Mouse (Mus musculus): ENCODE measurements around the gene Tuba4a. TPM values are rescaled to one million over a fixed set of nuclear protein-coding genes. Genes with fewer than 3 reads are reported as not detected.
A peak's percentile ranks its signal among the peaks of the same experiment; 100 is the strongest.

Tuba4a gene
- polyA plus RNA-seq, 1 experiment from 2014 or later, result 119 TPM

DNA sequence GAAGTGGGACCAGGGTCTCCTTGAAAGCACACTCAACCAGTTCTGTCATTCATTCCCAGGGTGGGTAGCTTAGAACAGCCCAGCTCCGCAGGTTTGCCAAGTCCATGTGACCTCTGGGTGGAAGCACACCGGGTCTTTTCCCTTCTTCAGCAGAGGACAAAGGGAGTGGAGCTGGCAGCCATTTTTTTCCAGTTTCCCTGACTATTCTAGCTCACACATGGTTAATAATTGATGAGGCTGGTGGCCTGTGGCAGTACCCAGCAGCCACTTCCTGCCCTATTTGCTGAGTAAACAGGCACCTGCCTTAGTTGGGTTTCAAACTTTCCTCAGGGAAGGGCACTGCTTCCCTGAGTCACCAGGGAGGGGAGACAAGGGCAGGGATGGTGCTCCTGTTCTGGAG lies 5.2 kb downstream of the Tuba4a start:
- TF ChIP-seq CTCF (IDR thresholded peaks at IDR 0.05; ENCODE audit: low read depth), result no peak
- Histone ChIP-seq H3K27ac (ENCODE audit: low read depth, low read length) (peak overlapping the region; percentile 89), H3K27me3 (replicated peaks; ENCODE audit: control insufficient read depth, insufficient read depth, low read length) (no peaks in the 10 kb centered on the region), H3K4me3 (ENCODE audit: low read depth, low read length) (no peak overlapping the region), H3K9ac (ENCODE audit: low read depth, low read length) (no peak overlapping the region), H3K4me2 (replicated peaks; ENCODE audit: low read depth) (peak overlapping the region; percentile 38; the same call in 1 of the 2 replicates), H3K4me1 (replicated peaks; ENCODE audit: control insufficient read depth, insufficient read depth, low read length) (peaks cover 14% of the 10 kb centered on the region), H3K36me3 (ENCODE audit: control insufficient read depth, insufficient read depth) (peaks cover 20% of the 10 kb centered on the region), H3K9me3 (ENCODE audit: control insufficient read depth) (no peaks in the 10 kb centered on the region)
- peak; percentile 73 for ATAC-seq
- 42% methylated on average over 2 of the region's 2 CpGs for WGBS

DNA sequence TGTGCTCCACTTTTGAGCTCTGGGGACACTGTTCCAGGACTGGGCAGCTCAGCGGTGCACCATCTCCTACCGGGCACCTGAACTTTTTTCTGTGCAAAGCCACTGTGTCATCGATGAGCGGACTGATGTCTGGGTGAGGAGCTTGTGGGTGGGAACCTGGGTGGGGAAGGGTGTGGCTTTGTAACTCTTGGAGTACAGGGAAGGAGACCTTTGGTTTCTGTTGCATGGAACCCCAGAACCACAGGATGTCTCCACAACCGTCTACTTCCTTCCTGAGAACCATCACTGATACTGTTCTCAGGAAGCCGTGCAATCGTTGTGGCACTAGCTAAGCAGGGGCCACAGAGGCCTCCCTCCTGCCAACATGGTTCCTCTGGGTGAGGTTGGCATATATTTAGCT lies 6.6 kb downstream of the Tuba4a start:
- Histone ChIP-seq H3K4me1 (replicated peaks; ENCODE audit: control insufficient read depth, insufficient read depth, low read length) (peaks cover 14% of the 10 kb centered on the region), H3K27ac (ENCODE audit: low read depth, low read length) (peak overlapping the region; percentile 89; the same call in 1 of the 2 replicates), H3K27me3 (replicated peaks; ENCODE audit: control insufficient read depth, insufficient read depth, low read length) (no peaks in the 10 kb centered on the region), H3K36me3 (ENCODE audit: control insufficient read depth, insufficient read depth) (peaks cover 20% of the 10 kb centered on the region), H3K4me3 (ENCODE audit: low read depth, low read length) (no peak overlapping the region), H3K9ac (ENCODE audit: low read depth, low read length) (no peak overlapping the region), H3K9me3 (ENCODE audit: control insufficient read depth) (no peaks in the 10 kb centered on the region), H3K4me2 (replicated peaks; ENCODE audit: low read depth) (peak overlapping the region; percentile 9; the same call in 1 of the 2 replicates)
- no peak for TF ChIP-seq CTCF (IDR thresholded peaks at IDR 0.05; ENCODE audit: low read depth)
- 51% methylated on average over 7 of the region's 7 CpGs for WGBS
- no peak for ATAC-seq

DNA sequence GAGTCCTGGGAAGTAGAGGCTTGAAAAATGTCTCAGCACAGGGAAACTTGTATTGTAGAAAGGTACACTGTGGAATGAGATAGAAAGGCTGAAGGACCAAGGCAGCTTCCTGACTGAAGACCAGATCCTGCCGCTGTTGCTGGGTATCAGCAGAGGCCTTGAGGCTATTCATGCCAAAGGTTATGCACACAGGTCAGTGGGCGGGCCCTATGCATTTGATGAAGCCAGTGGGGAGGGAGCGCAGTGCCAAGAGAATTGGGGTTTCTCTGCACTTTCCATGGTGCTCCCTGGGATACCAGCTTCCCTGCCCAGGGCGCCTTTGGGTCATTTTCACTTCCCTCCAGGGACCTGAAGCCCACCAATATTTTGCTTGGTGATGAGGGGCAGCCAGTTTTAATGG lies 7.1 kb downstream of the Tuba4a start:
- no peak overlapping the region for H3K4me3 ChIP-seq (ENCODE audit: low read depth, low read length)
- no peak overlapping the region; the same call in 1 of the 2 replicates for H3K4me2 ChIP-seq (replicated peaks; ENCODE audit: low read depth)
- H3K27ac ChIP-seq (ENCODE audit: low read depth, low read length), result no peak overlapping the region
- no peak for ATAC-seq
- H3K9me3 ChIP-seq (ENCODE audit: control insufficient read depth), result no peaks in the 10 kb centered on the region
- peaks cover 14% of the 10 kb centered on the region for H3K4me1 ChIP-seq (replicated peaks; ENCODE audit: control insufficient read depth, insufficient read depth, low read length)
- no peaks in the 10 kb centered on the region for H3K27me3 ChIP-seq (replicated peaks; ENCODE audit: control insufficient read depth, insufficient read depth, low read length)
- H3K36me3 ChIP-seq (ENCODE audit: control insufficient read depth, insufficient read depth), result peaks cover 20% of the 10 kb centered on the region
- 64% methylated on average over 4 of the region's 4 CpGs for WGBS
- TF ChIP-seq CTCF (IDR thresholded peaks at IDR 0.05; ENCODE audit: low read depth), result no peak
- H3K9ac ChIP-seq (ENCODE audit: low read depth, low read length), result no peak overlapping the region

DNA sequence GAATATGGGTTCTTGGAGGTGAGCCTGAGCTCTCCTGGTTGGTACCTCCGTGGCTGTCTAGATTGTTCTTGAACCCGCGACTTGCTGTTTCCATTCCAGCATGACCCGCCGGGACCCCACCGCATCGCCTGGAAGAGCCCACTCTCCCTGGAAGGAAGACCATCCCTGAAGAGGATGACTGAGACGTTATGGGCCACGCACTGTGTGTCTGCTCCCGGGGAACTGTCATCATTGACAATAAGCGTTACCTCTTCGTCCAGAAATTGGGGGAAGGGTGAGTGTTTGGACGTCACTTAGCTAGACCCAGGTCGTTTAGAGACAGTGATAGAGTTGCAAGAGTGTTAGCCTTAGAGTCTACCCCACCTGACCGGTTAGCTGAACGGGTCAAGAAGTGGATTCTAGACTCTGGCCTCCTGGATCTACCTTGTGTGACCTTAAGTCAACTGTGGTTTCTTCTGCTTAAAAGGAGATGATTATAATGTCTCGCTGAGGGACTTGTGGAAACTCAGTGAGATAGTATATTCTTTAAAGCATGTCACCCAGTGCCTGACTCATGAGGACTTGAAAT lies 8.4 kb downstream of the Tuba4a start:
- peak overlapping the region; percentile 83 for H3K4me2 ChIP-seq (replicated peaks; ENCODE audit: low read depth)
- ATAC-seq, result no peak
- H3K36me3 ChIP-seq (ENCODE audit: control insufficient read depth, insufficient read depth), result peaks cover 20% of the 10 kb centered on the region
- H3K4me3 ChIP-seq (ENCODE audit: low read depth, low read length), result peak overlapping the region; percentile 85
- TF ChIP-seq CTCF (IDR thresholded peaks at IDR 0.05; ENCODE audit: low read depth), result no peak
- peak overlapping the region; percentile 90 for H3K9ac ChIP-seq (ENCODE audit: low read depth, low read length)
- H3K27me3 ChIP-seq (replicated peaks; ENCODE audit: control insufficient read depth, insufficient read depth, low read length), result no peaks in the 10 kb centered on the region
- WGBS, result 10% methylated on average over 17 of the region's 17 CpGs
- no peaks in the 10 kb centered on the region for H3K9me3 ChIP-seq (ENCODE audit: control insufficient read depth)
- H3K4me1 ChIP-seq (replicated peaks; ENCODE audit: control insufficient read depth, insufficient read depth, low read length), result peaks cover 14% of the 10 kb centered on the region
- H3K27ac ChIP-seq (ENCODE audit: low read depth, low read length), result peak overlapping the region; percentile 66

- Histone ChIP-seq H3K36me3 (ENCODE audit: control insufficient read depth, insufficient read depth) (peaks cover 15% of the 10 kb centered on the region), H3K27ac (ENCODE audit: low read depth, low read length) (peak within 1 kb of the TSS; percentile 66), H3K27me3 (replicated peaks; ENCODE audit: control insufficient read depth, insufficient read depth, low read length) (no peaks in the 10 kb centered on the region), H3K9ac (ENCODE audit: low read depth, low read length) (peak within 1 kb of the TSS; percentile 90), H3K4me1 (replicated peaks; ENCODE audit: control insufficient read depth, insufficient read depth, low read length) (peaks cover 14% of the 10 kb centered on the region), H3K9me3 (ENCODE audit: control insufficient read depth) (no peaks in the 10 kb centered on the region), H3K4me3 (ENCODE audit: low read depth, low read length) (peak within 1 kb of the TSS; percentile 85), H3K4me2 (replicated peaks; ENCODE audit: low read depth) (peak within 1 kb of the TSS; percentile 83)
- no peak for TF ChIP-seq CTCF (IDR thresholded peaks at IDR 0.05; ENCODE audit: low read depth)
- peak; percentile 77 for ATAC-seq
- 5% methylated on average over 42 of the region's 42 CpGs for WGBS
These were observed 9.3 kb downstream of the Tuba4a start, which contains the start of the genes Glb1l and Stk16 for GRCm38 (mm10) chr1:75210136-75211087. TSS of gene Glb1l (minus strand) at chr1:75210813. TSS of gene Stk16 (plus strand) at chr1:75210838.

All from intestine, postnatal 0 days (tissue).